Mouse (Mus musculus) liver, postnatal 0 days (tissue): Measurements from ENCODE around the gene Slc46a2.

ENCODE experiments used
- CTCF ChIP-seq: sonication (generic); IDR thresholded peaks from 2 replicates; pipeline ENCODE4 v1.5.1; 2016; ENCODE audit warnings: antibody characterized with exemption, low read depth
- EP300 ChIP-seq: IDR thresholded peaks from 2 replicates; pipeline ENCODE4 v1.6.1; 2016; ENCODE audit warnings: antibody characterized with exemption, low read depth, mild to moderate bottlenecking

- TF ChIP-seq CTCF (no peak), EP300 (no peak)
Measured at GRCm38 (mm10) chr4:59891723-59892416, 23.0 kb downstream of the Slc46a2 start.
